Mouse (Mus musculus): Measurements from ENCODE around the gene Olfr324.

Gene Olfr324

GRCm38 (mm10) chr11:58634878-58635277 is 40.0 kb downstream of the Olfr324 start:
- no peak for DNase-seq (ENCODE audit: low read depth, low spot score)

GRCm38 (mm10) chr11:58636376-58636977 is 41.6 kb downstream of the Olfr324 start:
- peak; percentile 61 for DNase-seq (ENCODE audit: low read depth, low spot score)

DNA sequence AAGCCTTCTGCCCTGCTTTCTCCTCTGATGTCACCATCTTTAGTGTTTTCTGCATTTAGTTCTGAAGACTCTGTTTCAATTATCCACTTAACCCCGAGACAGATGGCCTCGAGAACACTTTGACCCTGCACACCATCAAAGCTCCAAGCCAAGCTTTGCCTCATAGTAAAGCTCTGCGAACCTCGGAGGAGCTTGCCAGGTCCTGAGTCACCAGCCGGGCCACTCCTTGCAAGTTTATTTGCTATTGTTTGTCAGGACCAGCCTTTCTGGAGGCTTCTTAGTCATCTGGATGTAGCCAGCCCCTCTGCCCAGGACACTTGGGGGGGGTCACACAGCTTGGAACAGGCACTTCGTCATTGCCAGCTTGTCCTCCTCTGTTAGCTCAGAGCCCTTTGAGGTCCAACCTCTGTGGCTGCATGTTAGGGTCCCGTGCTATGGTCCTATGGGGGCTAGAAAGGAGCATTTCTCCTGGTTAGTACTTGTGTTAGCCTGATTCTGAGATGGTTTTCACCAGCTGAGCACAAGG is 43.3 kb downstream of the Olfr324 start:
- DNase-seq (ENCODE audit: low read depth, low spot score), result peak; percentile 66

- no peak for DNase-seq (ENCODE audit: low read depth, low spot score)
Measured at GRCm38 (mm10) chr11:58640272-58640867, 45.5 kb downstream of the Olfr324 start, which contains the start of gene Trim58. Gene Trim58 (plus strand): TSS chr11:58640465.

- DNase-seq (ENCODE audit: low read depth, low spot score), result no peak
Measured at GRCm38 (mm10) chr11:58641057-58641456, 46.1 kb downstream of the Olfr324 start.

GRCm38 (mm10) chr11:58641638-58642358 is 46.9 kb downstream of the Olfr324 start:
- no peak for DNase-seq (ENCODE audit: low read depth, low spot score)

DNA sequence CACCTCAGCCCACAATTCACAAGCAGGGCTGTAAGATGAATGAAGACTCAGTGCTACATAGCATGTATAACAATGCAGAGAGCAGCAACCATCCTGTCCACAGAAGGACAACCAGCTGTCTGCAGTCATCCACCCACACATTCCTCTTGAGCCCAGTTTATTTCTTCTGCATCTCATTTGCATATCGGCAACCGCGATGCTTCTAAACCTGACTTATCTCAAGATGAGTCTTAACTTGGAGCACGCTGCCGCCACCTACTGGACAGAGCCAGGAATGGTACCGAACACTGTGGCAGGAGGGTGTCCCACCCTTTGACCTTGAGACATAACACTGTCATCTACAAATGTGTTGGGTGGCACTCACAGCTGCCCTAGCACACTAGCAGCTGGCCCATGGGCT is 48.4 kb downstream of the Olfr324 start:
- DNase-seq (ENCODE audit: low read depth, low spot score), result peak; percentile 21

All from 3T3-L1 (cell line).